Mouse (Mus musculus) CH12.LX (cell line): ENCODE data around the gene Dgkq. TPM values are rescaled to one million over a fixed set of nuclear protein-coding genes. Genes with fewer than 3 reads are reported as not detected.

ENCODE experiments used
- DNase-seq: peaks from one replicate; pipeline ENCODE4 v3.0.0-alpha.2; 2013; ENCODE audit errors: extremely low read depth
- H3K27ac ChIP-seq: 2 replicates; pipeline ENCODE4 v1.5.1; 2012; ENCODE audit warnings: low read depth, mild to moderate bottlenecking, control low read depth, moderate library complexity; ENCODE audit not compliant: insufficient read depth
- H3K27me3 ChIP-seq: replicated peaks from 2 replicates; pipeline ENCODE3; 2012; ENCODE audit warnings: inconsistent platforms
- H3K36me3 ChIP-seq, 2 experiments: replicated peaks in 1 of 2; 2 replicates each; pipeline versions ENCODE3 to v1.6.1; 2012; ENCODE audit warnings: inconsistent platforms in 1 of 2, low read length in 1 of 2, mild to moderate bottlenecking in 1 of 2, mixed read lengths in 1 of 2, moderate library complexity in 1 of 2; ENCODE audit not compliant: control insufficient read depth in 1 of 2, insufficient read depth in 1 of 2
- H3K4me1 ChIP-seq, 2 experiments: 2 replicates each; pipeline ENCODE4 v1.6.1; 2012; ENCODE audit warnings: inconsistent platforms in 1 of 2, moderate library complexity in 1 of 2; ENCODE audit not compliant: insufficient read depth in 2 of 2, control insufficient read depth in 1 of 2
- H3K4me2 ChIP-seq: 2 replicates; pipeline ENCODE4 v1.6.1; 2012; ENCODE audit warnings: low read depth, mild to moderate bottlenecking, control low read depth; ENCODE audit not compliant: poor library complexity, insufficient read depth, severe bottlenecking
- H3K4me3 ChIP-seq, 3 experiments: fragments of 150-350 bp in 1 of 3; sonication (generic) in 1 of 3; replicated peaks in 1 of 3; 2 replicates each; pipeline versions ENCODE3 to v1.5.1; 2011 to 2012; ENCODE audit warnings: low read depth in 2 of 3, low read length in 2 of 3, mild to moderate bottlenecking in 2 of 3, moderate library complexity in 2 of 3, control low read depth in 1 of 3, improper control_type of control experiment in 1 of 3, inconsistent platforms in 1 of 3, mixed read lengths in 1 of 3; ENCODE audit not compliant: poor library complexity in 1 of 3
- H3K79me2 ChIP-seq: replicated peaks from 2 replicates; pipeline ENCODE4 v1.6.1; 2012; ENCODE audit warnings: mild to moderate bottlenecking, moderate library complexity; ENCODE audit not compliant: control insufficient read depth, poor library complexity, insufficient read depth, severe bottlenecking; ENCODE audit errors: extremely low read depth
- H3K9ac ChIP-seq: 2 replicates; pipeline ENCODE4 v1.6.1; 2012; ENCODE audit warnings: low read depth, mild to moderate bottlenecking, control low read depth, moderate library complexity; ENCODE audit not compliant: insufficient read depth
- H3K9me3 ChIP-seq: replicated peaks from 2 replicates; pipeline ENCODE3; 2012; ENCODE audit warnings: low read length, inconsistent platforms, mixed read lengths
- BHLHE40 ChIP-seq: IDR thresholded peaks from 2 replicates; pipeline ENCODE4 v1.6.1; 2011; ENCODE audit warnings: mild to moderate bottlenecking, low read depth, low read length, improper control_type of control experiment
- CHD1 ChIP-seq: IDR thresholded peaks from 2 replicates; pipeline ENCODE4 v1.6.1; 2012; ENCODE audit warnings: low read depth, low read length, improper control_type of control experiment, inconsistent platforms
- CHD2 ChIP-seq: IDR thresholded peaks from 2 replicates; pipeline ENCODE4 v1.6.1; 2011; ENCODE audit warnings: low read length, improper control_type of control experiment
- CTCF ChIP-seq, 2 experiments: IDR thresholded peaks in 1 of 2; conservative IDR thresholded peaks in 1 of 2; 2 replicates each; pipeline ENCODE4 v1.5.1; 2011 to 2012; ENCODE audit warnings: low read depth in 2 of 2, low read length in 2 of 2, improper control_type of control experiment in 1 of 2, inconsistent platforms in 1 of 2, mild to moderate bottlenecking in 1 of 2, moderate library complexity in 1 of 2
- E2F4 ChIP-seq: IDR thresholded peaks from 2 replicates; pipeline ENCODE4 v1.6.1; 2011; ENCODE audit warnings: low read depth, low read length, improper control_type of control experiment; ENCODE audit not compliant: insufficient replicate concordance
- ELF1 ChIP-seq: IDR thresholded peaks from 2 replicates; pipeline ENCODE4 v1.6.1; 2014; ENCODE audit warnings: low read depth, mild to moderate bottlenecking, inconsistent platforms, low read length, improper control_type of control experiment
- EP300 ChIP-seq: IDR thresholded peaks from 2 replicates; pipeline ENCODE4 v1.6.1; 2011; ENCODE audit warnings: low read length, improper control_type of control experiment
- ETS1 ChIP-seq: conservative IDR thresholded peaks from 2 replicates; pipeline ENCODE4 v1.6.1; 2012; ENCODE audit warnings: low read depth, mild to moderate bottlenecking, inconsistent platforms, low read length, improper control_type of control experiment, moderate library complexity
- GABPA ChIP-seq: IDR thresholded peaks from 2 replicates; pipeline ENCODE4 v1.6.1; 2012; ENCODE audit warnings: low read depth, low read length, improper control_type of control experiment, inconsistent platforms; ENCODE audit not compliant: insufficient replicate concordance
- HCFC1 ChIP-seq: IDR thresholded peaks from 2 replicates; pipeline ENCODE4 v1.6.1; 2012; ENCODE audit warnings: low read depth, mild to moderate bottlenecking, inconsistent platforms, low read length, improper control_type of control experiment
- IRF4 ChIP-seq: IDR thresholded peaks from 2 replicates; pipeline ENCODE4 v1.6.1; 2014; ENCODE audit warnings: low read depth, mild to moderate bottlenecking, inconsistent platforms, low read length, improper control_type of control experiment
- JUN ChIP-seq: IDR thresholded peaks from 2 replicates; pipeline ENCODE4 v1.6.1; 2011; ENCODE audit warnings: low read depth, mild to moderate bottlenecking, low read length, improper control_type of control experiment, moderate library complexity; ENCODE audit not compliant: insufficient read depth
- KAT2A ChIP-seq: IDR thresholded peaks from 2 replicates; pipeline ENCODE4 v1.6.1; 2012; ENCODE audit warnings: low read length, improper control_type of control experiment, inconsistent platforms; ENCODE audit not compliant: insufficient replicate concordance
- MAFK ChIP-seq: IDR thresholded peaks from 2 replicates; pipeline ENCODE4 v1.6.1; 2011; ENCODE audit warnings: low read length, improper control_type of control experiment; ENCODE audit not compliant: insufficient replicate concordance
- MAX ChIP-seq: IDR thresholded peaks from 2 replicates; pipeline ENCODE4 v1.6.1; 2011; ENCODE audit warnings: low read length, improper control_type of control experiment
- MAZ ChIP-seq: IDR thresholded peaks from 2 replicates; pipeline ENCODE4 v1.6.1; 2012; ENCODE audit warnings: low read depth, mild to moderate bottlenecking, inconsistent platforms, low read length, improper control_type of control experiment, moderate library complexity
- MEF2A ChIP-seq: IDR thresholded peaks from 2 replicates; pipeline ENCODE4 v1.6.1; 2014; ENCODE audit warnings: low read depth, mild to moderate bottlenecking, inconsistent platforms, low read length, improper control_type of control experiment, borderline replicate concordance
- MXI1 ChIP-seq: IDR thresholded peaks from 2 replicates; pipeline ENCODE4 v1.6.1; 2011; ENCODE audit warnings: mild to moderate bottlenecking, low read depth, low read length, improper control_type of control experiment
- MYC ChIP-seq: IDR thresholded peaks from 2 replicates; pipeline ENCODE4 v1.6.1; 2011; ENCODE audit warnings: low read depth, mild to moderate bottlenecking, improper control_type of control experiment, low read length
- NELFE ChIP-seq: IDR thresholded peaks from 2 replicates; pipeline ENCODE4 v1.6.1; 2011; ENCODE audit warnings: low read depth, low read length, improper control_type of control experiment
- NRF1 ChIP-seq: IDR thresholded peaks from 2 replicates; pipeline ENCODE4 v1.6.1; 2014; ENCODE audit warnings: low read depth, mild to moderate bottlenecking, inconsistent platforms, low read length, improper control_type of control experiment, moderate library complexity
- PAX5 ChIP-seq: IDR thresholded peaks from 2 replicates; pipeline ENCODE4 v1.6.1; 2012; ENCODE audit warnings: low read length, inconsistent platforms, mixed read lengths
- POLR2A ChIP-seq: IDR thresholded peaks from 2 replicates; pipeline ENCODE4 v1.6.1; 2011; ENCODE audit warnings: low read depth, mild to moderate bottlenecking, improper control_type of control experiment, low read length
- RAD21 ChIP-seq: IDR thresholded peaks from 2 replicates; pipeline ENCODE4 v1.6.1; 2011; ENCODE audit warnings: low read depth, mild to moderate bottlenecking, low read length, improper control_type of control experiment, moderate library complexity
- RCOR1 ChIP-seq: conservative IDR thresholded peaks from 2 replicates; pipeline ENCODE4 v1.6.1; 2012; ENCODE audit warnings: low read depth, mild to moderate bottlenecking, inconsistent platforms, low read length, improper control_type of control experiment
- SIN3A ChIP-seq: IDR thresholded peaks from 2 replicates; pipeline ENCODE4 v1.6.1; 2012; ENCODE audit warnings: low read length, improper control_type of control experiment, inconsistent platforms
- SMC3 ChIP-seq: IDR thresholded peaks from 2 replicates; pipeline ENCODE4 v1.6.1; 2011; ENCODE audit warnings: low read depth, low read length, improper control_type of control experiment
- TBP ChIP-seq: conservative IDR thresholded peaks from 2 replicates; pipeline ENCODE4 v1.6.1; 2011; ENCODE audit warnings: low read depth, low read length, improper control_type of control experiment
- TCF12 ChIP-seq: IDR thresholded peaks from 2 replicates; pipeline ENCODE4 v1.6.1; 2014; ENCODE audit warnings: low read depth, mild to moderate bottlenecking, inconsistent platforms, low read length, improper control_type of control experiment
- UBTF ChIP-seq: IDR thresholded peaks from 2 replicates; pipeline ENCODE4 v1.6.1; 2012; ENCODE audit warnings: low read depth, mild to moderate bottlenecking, inconsistent platforms, low read length, improper control_type of control experiment, moderate library complexity
- USF1 ChIP-seq: IDR thresholded peaks from 2 replicates; pipeline ENCODE4 v1.6.1; 2014; ENCODE audit warnings: low read depth, mild to moderate bottlenecking, inconsistent platforms, low read length, improper control_type of control experiment
- USF2 ChIP-seq: conservative IDR thresholded peaks from 2 replicates; pipeline ENCODE4 v1.6.1; 2011; ENCODE audit warnings: low read depth, low read length, improper control_type of control experiment
- ZC3H11A ChIP-seq: IDR thresholded peaks from 2 replicates; pipeline ENCODE4 v1.6.1; 2012; ENCODE audit warnings: low read depth, mild to moderate bottlenecking, inconsistent platforms, low read length, improper control_type of control experiment
- ZKSCAN1 ChIP-seq: IDR thresholded peaks from 2 replicates; pipeline ENCODE4 v1.6.1; 2012; ENCODE audit warnings: low read depth, inconsistent platforms, low read length, improper control_type of control experiment, borderline replicate concordance
- ZMIZ1 ChIP-seq: IDR thresholded peaks from 2 replicates; pipeline ENCODE4 v1.6.1; 2012; ENCODE audit warnings: low read depth, mild to moderate bottlenecking, inconsistent platforms, low read length, improper control_type of control experiment
- ZNF384 ChIP-seq: IDR thresholded peaks from 2 replicates; pipeline ENCODE4 v1.6.1; 2012; ENCODE audit warnings: low read depth, low read length, improper control_type of control experiment, inconsistent platforms
- dilution Hi-C: fragments of 300-500 bp; cut with MboI; formaldehyde crosslinking; loops from 2 replicates; pipeline ENCODE4 v1.14.3; 2020; ENCODE audit warnings: low sequenced_read_pairs; ENCODE audit not compliant: extremely low pct_unique_long_range_greater_than_20kb, extremely low pct_ligation_motif_present
- in situ Hi-C: fragments of 300-500 bp; cut with MboI; formaldehyde crosslinking; loops from 3 replicates; pipeline ENCODE4 v1.14.3; 2019; ENCODE audit warnings: low sequenced_read_pairs, low pct_ligation_motif_present, low pct_unique_long_range_greater_than_20kb, mixed read lengths
- polyA plus RNA-seq: library from polyadenylated mRNA; unstranded; fragments of >175 nt; gene quantifications from 2 replicates; pipeline ENCODE4 v1.2.1, GENCODE M21; 2012; ENCODE audit warnings: low read depth; ENCODE audit not compliant: insufficient read length
- total RNA-seq, 2 experiments: library from RNA; depleted of rRNA; stranded (reverse); fragments of 300-350 nt in 1 of 2; fragments of >200 nt in 1 of 2; gene quantifications; 2 replicates each; pipeline ENCODE4 v1.2.3; 2012 to 2014

Gene Dgkq
- total RNA-seq (2012; rRNA removed) (8.5 and 9.1 TPM in 2 replicates), total RNA-seq (2014; rRNA removed) (3.7 and 5.5 TPM in 2 replicates), polyA plus RNA-seq (4.4 and 5.0 TPM in 2 replicates)

- Histone ChIP-seq H3K27ac (peak within 1 kb of the TSS; percentile 14; the same call in 1 of the 2 replicates), H3K27me3 (peaks cover 3% of the 10 kb centered on the region), H3K36me3 (peaks cover 13 to 33% of the 10 kb centered on the region in 2 experiments), H3K4me1 (peaks cover 2 to 31% of the 10 kb centered on the region in 2 experiments), H3K79me2 (no peaks in the 10 kb centered on the region), H3K9ac (peak within 1 kb of the TSS; percentile 80), H3K9me3 (no peaks in the 10 kb centered on the region), H3K4me2 (peak within 1 kb of the TSS; percentile 70), H3K4me3 (peak within 1 kb of the TSS; percentile 65 to 73 (median 66))
- dilution Hi-C loops: no loop called here
- in situ Hi-C loops: loop anchor here (25.0 kb wide), 1 partner anchor 232 kb away; the partner anchor contains the start of genes Atp5k and Mfsd7a
- peak; percentile 84 for DNase-seq
- TF ChIP-seq MEF2A (peak; percentile 69; the same call in 1 of the 2 replicates), ZNF384 (no peak), PAX5 (no peak), TCF12 (peak; percentile 78; the same call in 1 of the 2 replicates), HCFC1 (peak; percentile 61), ZKSCAN1 (no peak), RAD21 (peak; percentile 80), MYC (no peak), MAZ (no peak), MXI1 (peak; percentile 73; the same call in 1 of the 2 replicates), ZC3H11A (no peak), ELF1 (peak; percentile 60), UBTF (no peak), NRF1 (peak; percentile 54), USF2 (peak; percentile 90), CHD1 (no peak; the same call in 1 of the 2 replicates), MAFK (no peak), TBP (peak; percentile 36; the same call in 1 of the 2 replicates), EP300 (no peak), E2F4 (no peak), USF1 (peak; percentile 95), CTCF (conservative IDR thresholded peaks at IDR 0.05 in 1 of 2, IDR thresholded peaks at IDR 0.05 in 1 of 2; ENCODE audit: low read depth in 2 of 2, low read length in 2 of 2) (peak in 1 of 2 experiments; percentile 74; a peak in 2 of 4 replicates), ZMIZ1 (peak; percentile 44; the same call in 1 of the 2 replicates), ETS1 (0 out of 2 replicates have a peak, but pooled peaks have one; percentile 51), MAX (peak; percentile 92), KAT2A (no peak; the same call in 1 of the 2 replicates), SMC3 (peak; percentile 25), JUN (no peak), IRF4 (peak; percentile 40), BHLHE40 (peak; percentile 99), POLR2A (peak; percentile 86), NELFE (no peak; the same call in 1 of the 2 replicates), GABPA (no peak), SIN3A (peak; percentile 85), RCOR1 (no peak; the same call in 1 of the 2 replicates), CHD2 (no peak)
Observed at GRCm38 (mm10) chr5:108668977-108669936, at the start of gene Dgkq. Gene Dgkq, minus strand, starts transcription at chr5:108669672.
